Mouse (Mus musculus): ENCODE results near the gene Zbtb46. TPM values are rescaled to one million over a fixed set of nuclear protein-coding genes. Genes with fewer than 3 reads are reported as not detected.

The Zbtb46 gene
- polyA plus RNA-seq, 1 experiment: 4.3 TPM

DNA sequence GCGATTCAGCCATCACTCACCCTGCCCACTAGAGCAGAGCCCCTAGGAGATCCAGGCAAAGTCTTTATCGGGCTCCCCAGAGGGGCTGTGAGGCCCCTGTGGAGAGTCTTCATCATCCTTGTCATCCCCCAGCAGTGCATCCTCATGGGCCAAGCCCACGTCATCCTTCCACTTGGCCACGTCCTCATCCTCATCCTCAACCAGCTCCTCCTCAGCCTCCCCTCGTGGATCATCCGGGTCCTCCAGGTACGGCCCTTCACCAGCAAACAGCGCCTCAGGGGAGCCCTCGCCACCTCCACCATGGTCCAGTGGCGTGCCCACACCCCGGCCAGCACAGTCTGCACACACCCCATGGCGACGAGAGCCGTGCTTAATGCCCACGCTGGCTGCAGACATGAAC is 68.2 kb downstream of the Zbtb46 start:
- no peak for TF ChIP-seq CTCF (IDR thresholded peaks at IDR 0.05; ENCODE audit: low read depth, low read length)
- no peak for TF ChIP-seq POLR2A (IDR thresholded peaks at IDR 0.05; ENCODE audit: insufficient read depth, low read length)
- no peak for TF ChIP-seq EP300 (IDR thresholded peaks at IDR 0.05; ENCODE audit: insufficient read depth, low read depth, low read length)
- H3K9ac ChIP-seq (ENCODE audit: low read depth, poor library complexity, severe bottlenecking): no peak overlapping the region
- no peaks in the 10 kb centered on the region for H3K9me3 ChIP-seq (replicated peaks; ENCODE audit: control insufficient read depth, insufficient read depth, low read length, poor library complexity, severe bottlenecking)
- no peak overlapping the region for H3K27ac ChIP-seq (ENCODE audit: insufficient read depth, low read length)
- H3K36me3 ChIP-seq (ENCODE audit: control insufficient read depth, insufficient read depth, low read length, poor library complexity, severe bottlenecking): no peaks in the 10 kb centered on the region
- no peaks in the 10 kb centered on the region for H3K4me1 ChIP-seq (ENCODE audit: control insufficient read depth, insufficient read depth, low read length)
- H3K4me3 ChIP-seq (ENCODE audit: low read depth, low read length): no peak overlapping the region
- no peaks in the 10 kb centered on the region for H3K27me3 ChIP-seq (ENCODE audit: control insufficient read depth, insufficient read depth, low read length, poor library complexity, severe bottlenecking)

DNA sequence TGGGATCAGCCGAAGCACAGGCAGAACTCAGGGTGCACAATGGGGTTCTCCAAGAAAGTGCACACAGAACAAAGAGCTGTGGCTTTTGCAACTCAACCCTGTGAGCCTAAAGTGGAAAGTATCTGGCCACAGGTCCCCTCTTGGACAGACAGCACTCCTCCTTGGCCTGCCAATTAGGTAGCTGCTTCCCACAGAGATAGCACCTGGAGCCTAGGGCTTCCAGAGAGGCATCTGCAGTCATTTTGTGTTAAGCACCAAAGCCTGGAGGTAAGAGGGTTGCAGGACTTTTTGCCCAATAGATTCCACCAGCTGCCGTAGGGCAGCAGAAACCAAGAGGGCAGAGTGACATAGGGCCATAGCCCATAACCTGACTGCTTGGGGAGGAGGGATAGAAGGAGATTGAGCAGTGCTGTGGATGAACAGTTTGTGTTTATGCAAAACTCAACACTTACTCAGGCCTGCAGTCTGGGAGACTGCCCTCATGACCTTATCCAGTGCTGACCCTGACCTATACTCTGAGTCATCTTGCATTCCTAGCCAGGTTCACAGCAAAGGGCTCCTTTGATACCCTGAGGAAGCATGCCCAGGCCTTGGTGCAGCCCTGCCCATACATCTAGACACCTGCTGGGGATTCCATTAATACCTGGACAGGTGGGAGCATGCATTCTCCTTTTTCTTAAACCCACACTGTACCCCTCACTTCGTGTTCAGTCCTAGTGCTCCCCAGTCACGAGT is 68.9 kb downstream of the Zbtb46 start:
- Histone ChIP-seq H3K36me3 (ENCODE audit: control insufficient read depth, insufficient read depth, low read length, poor library complexity, severe bottlenecking) (no peaks in the 10 kb centered on the region), H3K27me3 (ENCODE audit: control insufficient read depth, insufficient read depth, low read length, poor library complexity, severe bottlenecking) (no peaks in the 10 kb centered on the region), H3K4me1 (ENCODE audit: control insufficient read depth, insufficient read depth, low read length) (no peaks in the 10 kb centered on the region), H3K9ac (ENCODE audit: low read depth, poor library complexity, severe bottlenecking) (no peak overlapping the region), H3K27ac (ENCODE audit: insufficient read depth, low read length) (no peak overlapping the region), H3K9me3 (replicated peaks; ENCODE audit: control insufficient read depth, insufficient read depth, low read length, poor library complexity, severe bottlenecking) (no peaks in the 10 kb centered on the region), H3K4me3 (ENCODE audit: low read depth, low read length) (no peak overlapping the region)
- TF ChIP-seq CTCF (IDR thresholded peaks at IDR 0.05; ENCODE audit: low read depth, low read length) (no peak), EP300 (IDR thresholded peaks at IDR 0.05; ENCODE audit: insufficient read depth, low read depth, low read length) (no peak), POLR2A (IDR thresholded peaks at IDR 0.05; ENCODE audit: insufficient read depth, low read length) (no peak)

- no peaks in the 10 kb centered on the region for H3K9me3 ChIP-seq (replicated peaks; ENCODE audit: control insufficient read depth, insufficient read depth, low read length, poor library complexity, severe bottlenecking)
- no peaks in the 10 kb centered on the region for H3K4me1 ChIP-seq (ENCODE audit: control insufficient read depth, insufficient read depth, low read length)
- TF ChIP-seq POLR2A (IDR thresholded peaks at IDR 0.05; ENCODE audit: insufficient read depth, low read length) (no peak), EP300 (IDR thresholded peaks at IDR 0.05; ENCODE audit: insufficient read depth, low read depth, low read length) (no peak), CTCF (IDR thresholded peaks at IDR 0.05; ENCODE audit: low read depth, low read length) (no peak)
- no peaks in the 10 kb centered on the region; the same call in 1 of the 2 replicates for H3K36me3 ChIP-seq (ENCODE audit: control insufficient read depth, insufficient read depth, low read length, poor library complexity, severe bottlenecking)
- H3K9ac ChIP-seq (ENCODE audit: low read depth, poor library complexity, severe bottlenecking): no peak overlapping the region
- H3K27ac ChIP-seq (ENCODE audit: insufficient read depth, low read length): no peak overlapping the region
- no peak overlapping the region for H3K4me3 ChIP-seq (ENCODE audit: low read depth, low read length)
- H3K27me3 ChIP-seq (ENCODE audit: control insufficient read depth, insufficient read depth, low read length, poor library complexity, severe bottlenecking): no peaks in the 10 kb centered on the region
Observed at GRCm38 (mm10) chr2:181386663-181387210, 72.5 kb downstream of the Zbtb46 start.

GRCm38 (mm10) chr2:181385885-181386284 is 73.3 kb downstream of the Zbtb46 start:
- Histone ChIP-seq H3K27me3 (ENCODE audit: control insufficient read depth, insufficient read depth, low read length, poor library complexity, severe bottlenecking) (no peaks in the 10 kb centered on the region), H3K4me1 (ENCODE audit: control insufficient read depth, insufficient read depth, low read length) (no peaks in the 10 kb centered on the region), H3K4me3 (ENCODE audit: low read depth, low read length) (no peak overlapping the region), H3K9ac (ENCODE audit: low read depth, poor library complexity, severe bottlenecking) (no peak overlapping the region), H3K9me3 (replicated peaks; ENCODE audit: control insufficient read depth, insufficient read depth, low read length, poor library complexity, severe bottlenecking) (no peaks in the 10 kb centered on the region), H3K27ac (ENCODE audit: insufficient read depth, low read length) (no peak overlapping the region), H3K36me3 (ENCODE audit: control insufficient read depth, insufficient read depth, low read length, poor library complexity, severe bottlenecking) (no peaks in the 10 kb centered on the region; the same call in 1 of the 2 replicates)
- TF ChIP-seq POLR2A (IDR thresholded peaks at IDR 0.05; ENCODE audit: insufficient read depth, low read length) (no peak), CTCF (IDR thresholded peaks at IDR 0.05; ENCODE audit: low read depth, low read length) (no peak), EP300 (IDR thresholded peaks at IDR 0.05; ENCODE audit: insufficient read depth, low read depth, low read length) (no peak)

- TF ChIP-seq CTCF (IDR thresholded peaks at IDR 0.05; ENCODE audit: low read depth, low read length): no peak
- no peak for TF ChIP-seq EP300 (IDR thresholded peaks at IDR 0.05; ENCODE audit: insufficient read depth, low read depth, low read length)
- no peak for TF ChIP-seq POLR2A (IDR thresholded peaks at IDR 0.05; ENCODE audit: insufficient read depth, low read length)
- Histone ChIP-seq H3K4me1 (ENCODE audit: control insufficient read depth, insufficient read depth, low read length) (no peaks in the 10 kb centered on the region), H3K9ac (ENCODE audit: low read depth, poor library complexity, severe bottlenecking) (no peak overlapping the region), H3K4me3 (ENCODE audit: low read depth, low read length) (no peak overlapping the region), H3K36me3 (ENCODE audit: control insufficient read depth, insufficient read depth, low read length, poor library complexity, severe bottlenecking) (no peaks in the 10 kb centered on the region; the same call in 1 of the 2 replicates), H3K27me3 (ENCODE audit: control insufficient read depth, insufficient read depth, low read length, poor library complexity, severe bottlenecking) (no peaks in the 10 kb centered on the region), H3K27ac (ENCODE audit: insufficient read depth, low read length) (no peak overlapping the region), H3K9me3 (replicated peaks; ENCODE audit: control insufficient read depth, insufficient read depth, low read length, poor library complexity, severe bottlenecking) (no peaks in the 10 kb centered on the region)
Observed at GRCm38 (mm10) chr2:181384919-181385391, 74.3 kb downstream of the Zbtb46 start.

DNA sequence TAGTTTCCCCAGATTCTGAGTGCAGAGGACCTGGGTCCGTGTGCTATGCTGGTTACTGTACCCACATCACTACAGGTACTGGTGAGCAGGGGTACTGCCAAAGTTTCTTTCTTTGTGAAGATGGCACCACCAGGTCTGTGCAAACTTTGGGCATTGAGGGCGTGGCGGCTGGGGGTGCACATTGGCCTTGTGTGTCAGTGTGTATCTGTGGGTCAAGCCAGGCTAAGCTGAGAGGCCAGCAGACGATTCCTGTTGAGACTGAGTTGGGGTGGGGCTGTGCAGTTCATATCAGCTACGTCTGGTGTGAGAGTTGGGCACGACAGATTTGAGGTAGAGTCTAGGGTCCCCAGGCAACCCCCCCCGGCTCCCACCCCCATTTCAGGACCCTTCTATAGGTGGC is 74.8 kb downstream of the Zbtb46 start:
- Histone ChIP-seq H3K27ac (ENCODE audit: insufficient read depth, low read length) (no peak overlapping the region), H3K36me3 (ENCODE audit: control insufficient read depth, insufficient read depth, low read length, poor library complexity, severe bottlenecking) (no peaks in the 10 kb centered on the region; the same call in 1 of the 2 replicates), H3K4me3 (ENCODE audit: low read depth, low read length) (no peak overlapping the region)

More for the DNA sequence above, 74.8 kb downstream of the Zbtb46 start:
- no peak overlapping the region for H3K9ac ChIP-seq (ENCODE audit: low read depth, poor library complexity, severe bottlenecking)
- H3K27me3 ChIP-seq (ENCODE audit: control insufficient read depth, insufficient read depth, low read length, poor library complexity, severe bottlenecking): no peaks in the 10 kb centered on the region
- H3K9me3 ChIP-seq (replicated peaks; ENCODE audit: control insufficient read depth, insufficient read depth, low read length, poor library complexity, severe bottlenecking): no peaks in the 10 kb centered on the region
- no peak for TF ChIP-seq POLR2A (IDR thresholded peaks at IDR 0.05; ENCODE audit: insufficient read depth, low read length)
- TF ChIP-seq EP300 (IDR thresholded peaks at IDR 0.05; ENCODE audit: insufficient read depth, low read depth, low read length): no peak
- TF ChIP-seq CTCF (IDR thresholded peaks at IDR 0.05; ENCODE audit: low read depth, low read length): no peak
- H3K4me1 ChIP-seq (ENCODE audit: control insufficient read depth, insufficient read depth, low read length): no peaks in the 10 kb centered on the region

All from ES-Bruce4 (cell line).